ENCODE assay signal across 8 mouse cellular contexts in genomic region chr17:23193441-23193840, GRCm38 (mm10). TPM values are rescaled to one million over a fixed set of nuclear protein-coding genes. Genes with fewer than 3 reads are reported as not detected.
A peak's percentile ranks its signal among the peaks of the same experiment; 100 is the strongest.
DNase-seq lines count a peak whose midpoint lies in the region; ATAC-seq and TF ChIP-seq lines count a peak whose summit lies in the region.

No protein-coding gene starts in this region.

- peak; percentile 95 for ATAC-seq in forebrain, embryonic 14.5 days
- ATAC-seq in lung, postnatal 0 days = peak; percentile 87

- H3K27me3 ChIP-seq in forebrain, embryonic 14.5 days (replicated peaks; ENCODE audit: control insufficient read depth, insufficient read depth, low read length) = no peaks in the 10 kb centered on the region
- H3K27me3 ChIP-seq in lung, postnatal 0 days (replicated peaks; ENCODE audit: insufficient read depth, low read length) = no peaks in the 10 kb centered on the region

- intact Hi-C loops in heart, postnatal 36 days (cut with DNase I) = loop anchor here (5.0 to 10.0 kb wide), 3 partner anchors 326 to 449 kb away; partner anchors contain the start of gene Zfp945

- peak overlapping the region; percentile 65 for H3K9ac ChIP-seq in forebrain, embryonic 14.5 days (ENCODE audit: low read length)
- H3K9ac ChIP-seq in lung, postnatal 0 days (replicated peaks; ENCODE audit: low read depth) = no peak overlapping the region; the same call in 1 of the 2 replicates

- DNase-seq in MEL-GATA-1-ER (ENCODE audit: extremely low read depth, low read depth) = peak; percentile 62
- DNase-seq in cerebellum, adult 11 months = peak; percentile 28
- DNase-seq in forebrain, embryonic 14.5 days (ENCODE audit: low spot score) = peak; percentile 64
- DNase-seq in heart, postnatal 36 days = peak; percentile 55 to 58
- DNase-seq in layer of hippocampus, adult 8-10 months (ENCODE audit: low spot score in 2 of 2) = peak; percentile 14 to 37
- peak; percentile 74 for DNase-seq in lung, postnatal 0 days (ENCODE audit: low spot score)
- DNase-seq in ovary, postnatal 10 days (ENCODE audit: low spot score) = peak; percentile 12
- DNase-seq in thymus, postnatal 25 days = peak; percentile 42

- 0 out of 2 replicates have a peak, but pooled peaks cover 4% of the 10 kb centered on the region for H3K36me3 ChIP-seq in forebrain, embryonic 14.5 days (ENCODE audit: control insufficient read depth, insufficient read depth, low read length)
- no peaks in the 10 kb centered on the region for H3K36me3 ChIP-seq in lung, postnatal 0 days (ENCODE audit: insufficient read depth, low read length)

- TF ChIP-seq EP300 in lung, postnatal 0 days (IDR thresholded peaks at IDR 0.05) = no peak

- peaks cover 4% of the 10 kb centered on the region; the same call in 1 of the 2 replicates for H3K4me1 ChIP-seq in forebrain, embryonic 14.5 days (ENCODE audit: control insufficient read depth, insufficient read depth, low read length)
- no peaks in the 10 kb centered on the region for H3K4me1 ChIP-seq in lung, postnatal 0 days (ENCODE audit: insufficient read depth, low read depth, low read length)

- TF ChIP-seq CTCF in lung, postnatal 0 days (IDR thresholded peaks at IDR 0.05) = no peak

- WGBS in forebrain, embryonic 14.5 days = under 1% methylated on average over 11 of the region's 11 CpGs
- WGBS in lung, postnatal 0 days = 1% methylated on average over 11 of the region's 11 CpGs

- no peaks in the 10 kb centered on the region for H3K9me3 ChIP-seq in forebrain, embryonic 14.5 days (replicated peaks; ENCODE audit: control insufficient read depth, low read length)
- H3K9me3 ChIP-seq in lung, postnatal 0 days (ENCODE audit: low read length) = no peaks in the 10 kb centered on the region

- peak overlapping the region; percentile 39 for H3K4me3 ChIP-seq in forebrain, embryonic 14.5 days (ENCODE audit: low read depth, low read length)
- peak overlapping the region; percentile 66 for H3K4me3 ChIP-seq in lung, postnatal 0 days (ENCODE audit: low read depth, low read length)

- H3K27ac ChIP-seq in forebrain, embryonic 14.5 days (ENCODE audit: low read depth, low read length) = no peak overlapping the region
- peak overlapping the region; percentile 62 for H3K27ac ChIP-seq in lung, postnatal 0 days (ENCODE audit: low read length)

- peak overlapping the region; percentile 73 for H3K4me2 ChIP-seq in forebrain, embryonic 14.5 days (ENCODE audit: low read length)
- H3K4me2 ChIP-seq in lung, postnatal 0 days (replicated peaks; ENCODE audit: low read depth, low read length) = peak overlapping the region; percentile 67

RNA-seq across cellular contexts. Expression of gene Zfp40, which starts 0.4 kb away (rescaled TPM):
- polyA plus RNA-seq in forebrain, embryonic 14.5 days (2014; fragmentation: Nextera tagmentation; extraction: Ambion mirVana) = 30.4 and 38.5 TPM in 2 replicates
- total RNA-seq in heart, postnatal 36 days (2021) = 1 to 10 TPM; 3.5 to 5.8 TPM
- total RNA-seq in layer of hippocampus, adult 8-10 months (2022) = 10 to 100 TPM; 19.5 to 27.8 (median 22.1) TPM
- 7.5 and 8.0 TPM in 2 replicates for polyA plus RNA-seq in lung, postnatal 0 days (2015; fragmentation: Nextera tagmentation; extraction: Ambion mirVana)

Comparison
In these comparisons a context has a peak if more than half of its experiments do, and no peak if none do; other contexts are left out.
1. DNase-seq: peak in every context shown above with its lines; median percentile 74 in lung, postnatal 0 days; 64 in forebrain, embryonic 14.5 days; 62 in MEL-GATA-1-ER; 56 in heart, postnatal 36 days; 42 in thymus, postnatal 25 days; 28 in cerebellum, adult 11 months; 26 in layer of hippocampus, adult 8-10 months; 12 in ovary, postnatal 10 days.